Mouse (Mus musculus): ENCODE results near the gene Map4k4.

The Map4k4 gene

GRCm38 (mm10) chr1:40000476-40000875 lies 99.8 kb downstream of the Map4k4 start:
- no peak for DNase-seq (ENCODE audit: low spot score in 2 of 2)

GRCm38 (mm10) chr1:40000899-40001298 lies 100.2 kb downstream of the Map4k4 start:
- DNase-seq (ENCODE audit: low spot score in 2 of 2), result no peak

- DNase-seq (ENCODE audit: low spot score in 2 of 2), result no peak
These were observed 101.5 kb downstream of the Map4k4 start for GRCm38 (mm10) chr1:40002129-40002727.

- no peak for DNase-seq (ENCODE audit: low spot score in 2 of 2)
These were observed 105.4 kb downstream of the Map4k4 start for GRCm38 (mm10) chr1:40006043-40006651.

- no peak for DNase-seq (ENCODE audit: low spot score in 2 of 2)
These were observed 107.3 kb downstream of the Map4k4 start for GRCm38 (mm10) chr1:40007962-40008471.

GRCm38 (mm10) chr1:40012696-40013095 lies 112.0 kb downstream of the Map4k4 start:
- DNase-seq (ENCODE audit: low spot score in 2 of 2), result no peak

GRCm38 (mm10) chr1:40015066-40015678 lies 114.5 kb downstream of the Map4k4 start:
- DNase-seq (ENCODE audit: low spot score in 2 of 2), result no peak

- no peak for DNase-seq (ENCODE audit: low spot score in 2 of 2)
These were observed 120.9 kb downstream of the Map4k4 start for GRCm38 (mm10) chr1:40021617-40022016.

- no peak for DNase-seq (ENCODE audit: low spot score in 2 of 2)
These were observed 121.9 kb downstream of the Map4k4 start for GRCm38 (mm10) chr1:40022472-40023135.

GRCm38 (mm10) chr1:40023206-40023605 lies 122.5 kb downstream of the Map4k4 start:
- no peak for DNase-seq (ENCODE audit: low spot score in 2 of 2)

GRCm38 (mm10) chr1:40023748-40024147 lies 123.0 kb downstream of the Map4k4 start:
- no peak for DNase-seq (ENCODE audit: low spot score in 2 of 2)

- no peak for DNase-seq (ENCODE audit: low spot score in 2 of 2)
These were observed 124.0 kb downstream of the Map4k4 start for GRCm38 (mm10) chr1:40024554-40025320.

- DNase-seq (ENCODE audit: low spot score in 2 of 2), result no peak
These were observed 124.7 kb downstream of the Map4k4 start for GRCm38 (mm10) chr1:40025416-40025815.

GRCm38 (mm10) chr1:40027116-40027620 lies 126.5 kb downstream of the Map4k4 start:
- DNase-seq (ENCODE audit: low spot score in 2 of 2), result no peak

GRCm38 (mm10) chr1:40028207-40028998 lies 127.7 kb downstream of the Map4k4 start:
- DNase-seq (ENCODE audit: low spot score in 2 of 2), result no peak

- DNase-seq (ENCODE audit: low spot score in 2 of 2), result no peak
These were observed 128.9 kb downstream of the Map4k4 start for GRCm38 (mm10) chr1:40029597-40029996.

GRCm38 (mm10) chr1:40030287-40030975 lies 129.7 kb downstream of the Map4k4 start:
- no peak for DNase-seq (ENCODE audit: low spot score in 2 of 2)

GRCm38 (mm10) chr1:40030976-40031356 lies 130.3 kb downstream of the Map4k4 start:
- no peak for DNase-seq (ENCODE audit: low spot score in 2 of 2)

- DNase-seq (ENCODE audit: low spot score in 2 of 2), result no peak
These were observed 130.9 kb downstream of the Map4k4 start for GRCm38 (mm10) chr1:40031626-40032025.

- no peak for DNase-seq (ENCODE audit: low spot score in 2 of 2)
These were observed 132.6 kb downstream of the Map4k4 start for GRCm38 (mm10) chr1:40033315-40033714.
